Mouse (Mus musculus) limb, embryonic 14.5 days (tissue): Measurements from ENCODE around the gene Ercc2. TPM values are rescaled to one million over a fixed set of nuclear protein-coding genes. Genes with fewer than 3 reads are reported as not detected.
A peak's percentile ranks its signal among the peaks of the same experiment; 100 is the strongest.

Experiments used
- ATAC-seq: fragments of 200-750 bp; cut with Nextera tagmentation; 2 replicates; pipeline ENCODE4 v1.8.0; 2017; ENCODE audit warnings: low read depth, moderate number of reproducible peaks, moderate TSS enrichment; ENCODE audit not compliant: low FRiP score
- DNase-seq: peaks from one replicate; pipeline ENCODE4 v3.0.0-alpha.2; 2015; ENCODE audit warnings: low spot score
- H3K27ac ChIP-seq: fragments of 300-500 bp; sonication (generic); replicated peaks from 2 replicates; pipeline ENCODE4 v1.5.1; 2014; ENCODE audit warnings: low read depth, mild to moderate bottlenecking, low read length, moderate library complexity, mixed read lengths
- H3K27me3 ChIP-seq: fragments of 300-500 bp; sonication (generic); 2 replicates; pipeline ENCODE4 v1.6.1; 2014; ENCODE audit warnings: low read length, mixed read lengths; ENCODE audit not compliant: control insufficient read depth, insufficient read depth
- H3K36me3 ChIP-seq: fragments of 300-500 bp; sonication (generic); 2 replicates; pipeline ENCODE4 v1.6.1; 2014; ENCODE audit warnings: mild to moderate bottlenecking, low read length, moderate library complexity, mixed read lengths; ENCODE audit not compliant: control insufficient read depth, insufficient read depth
- H3K4me1 ChIP-seq: fragments of 300-500 bp; sonication (generic); 2 replicates; pipeline ENCODE4 v1.6.1; 2014; ENCODE audit warnings: antibody characterized with exemption, low read length, mixed read lengths; ENCODE audit not compliant: control insufficient read depth, insufficient read depth
- H3K4me2 ChIP-seq: fragments of 300-500 bp; sonication (generic); replicated peaks from 2 replicates; pipeline ENCODE4 v1.6.1; 2014; ENCODE audit warnings: low read depth, mild to moderate bottlenecking, low read length, moderate library complexity; ENCODE audit not compliant: severe bottlenecking
- H3K4me3 ChIP-seq: fragments of 300-500 bp; sonication (generic); replicated peaks from 2 replicates; pipeline ENCODE4 v1.5.1; 2014; ENCODE audit warnings: low read length
- H3K9ac ChIP-seq: fragments of 300-500 bp; sonication (generic); 2 replicates; pipeline ENCODE4 v1.6.1; 2014; ENCODE audit warnings: mild to moderate bottlenecking, low read depth, low read length, moderate library complexity; ENCODE audit not compliant: severe bottlenecking
- H3K9me3 ChIP-seq: fragments of 300-500 bp; sonication (generic); 2 replicates; pipeline ENCODE4 v1.6.1; 2016; ENCODE audit warnings: low read length; ENCODE audit not compliant: control insufficient read depth
- POLR2A ChIP-seq: fragments of 200-500 bp; IDR thresholded peaks from 2 replicates; pipeline ENCODE4 v1.8.0; 2012; ENCODE audit warnings: inconsistent platforms, mild to moderate bottlenecking, moderate library complexity, borderline replicate concordance; ENCODE audit not compliant: insufficient read depth, insufficient read length; ENCODE audit errors: extremely low read depth
- WGBS: fragments of 180-500 bp; shearing (Covaris S2); extraction: QIAGEN DNeasy Blood & Tissue Kit; methylation state at CpG from one replicate; pipeline ENCODE4 v1.1.7; 2014; 5-methylcytosine and 5-hydroxymethylcytosine counted together
- polyA plus RNA-seq, 2 experiments: library from polyadenylated mRNA; depleted of rRNA in 1 of 2; stranded (reverse) in 1 of 2; unstranded in 1 of 2; fragments of >200 nt; fragmentation: Nextera tagmentation in 1 of 2; extraction: Ambion mirVana in 1 of 2; gene quantifications; 2 replicates each; pipeline versions ENCODE4 v1.2.1 to v1.2.3; 2012 to 2014

Ercc2 gene
- polyA plus RNA-seq, 2 experiments = 11.3 to 58.1 TPM

GRCm38 (mm10) chr7:19365376-19365775 lies 16.4 kb upstream of the Ercc2 start:
- no peak for TF ChIP-seq POLR2A
- Histone ChIP-seq H3K36me3 (no peaks in the 10 kb centered on the region), H3K4me1 (peaks cover 7% of the 10 kb centered on the region), H3K9me3 (no peaks in the 10 kb centered on the region), H3K27me3 (no peaks in the 10 kb centered on the region), H3K9ac (no peak overlapping the region), H3K4me3 (no peak overlapping the region), H3K27ac (no peak overlapping the region), H3K4me2 (no peak overlapping the region)
- 61% methylated on average over 4 of the region's 4 CpGs for WGBS
- DNase-seq (no peak), ATAC-seq (no peak)

- Histone ChIP-seq H3K4me3 (no peak overlapping the region), H3K27me3 (no peaks in the 10 kb centered on the region), H3K9me3 (no peaks in the 10 kb centered on the region), H3K27ac (no peak overlapping the region), H3K36me3 (0 out of 2 replicates have a peak, but pooled peaks cover 3% of the 10 kb centered on the region), H3K4me1 (no peaks in the 10 kb centered on the region; the same call in 1 of the 2 replicates), H3K4me2 (no peak overlapping the region), H3K9ac (no peak overlapping the region)
- DNase-seq (no peak), ATAC-seq (no peak)
- WGBS = 17% methylated on average over 16 of the region's 16 CpGs
- TF ChIP-seq POLR2A = no peak
Measured at GRCm38 (mm10) chr7:19368380-19368779, 13.4 kb upstream of the Ercc2 start.

GRCm38 (mm10) chr7:19369823-19370425 lies 11.9 kb upstream of the Ercc2 start:
- Histone ChIP-seq H3K9ac (peak overlapping the region; percentile 46), H3K36me3 (peaks cover 6% of the 10 kb centered on the region; the same call in 1 of the 2 replicates), H3K27me3 (no peaks in the 10 kb centered on the region), H3K9me3 (no peaks in the 10 kb centered on the region), H3K4me2 (peak overlapping the region; percentile 75), H3K27ac (no peak overlapping the region), H3K4me3 (peak overlapping the region; percentile 40), H3K4me1 (no peaks in the 10 kb centered on the region; the same call in 1 of the 2 replicates)
- DNase-seq = no peak
- TF ChIP-seq POLR2A = no peak
- ATAC-seq = peak; percentile 75
- WGBS = 15% methylated on average over 44 of the region's 46 CpGs

GRCm38 (mm10) chr7:19373367-19373766 lies 8.4 kb upstream of the Ercc2 start:
- H3K27ac ChIP-seq = no peak overlapping the region
- no peak overlapping the region for H3K9ac ChIP-seq
- ATAC-seq (no peak), DNase-seq (no peak)
- H3K4me1 ChIP-seq = no peaks in the 10 kb centered on the region; the same call in 1 of the 2 replicates
- WGBS = 89% methylated on average over 2 of the region's 2 CpGs
- no peak overlapping the region for H3K4me3 ChIP-seq
- peaks cover 23% of the 10 kb centered on the region; the same call in 1 of the 2 replicates for H3K36me3 ChIP-seq
- TF ChIP-seq POLR2A = no peak
- no peak overlapping the region for H3K4me2 ChIP-seq
- no peaks in the 10 kb centered on the region for H3K9me3 ChIP-seq
- H3K27me3 ChIP-seq = no peaks in the 10 kb centered on the region

- Histone ChIP-seq H3K36me3 (peaks cover 26% of the 10 kb centered on the region; the same call in 1 of the 2 replicates), H3K9me3 (no peaks in the 10 kb centered on the region), H3K4me2 (no peak overlapping the region), H3K27ac (no peak overlapping the region), H3K9ac (no peak overlapping the region), H3K4me3 (no peak overlapping the region), H3K27me3 (no peaks in the 10 kb centered on the region), H3K4me1 (no peaks in the 10 kb centered on the region)
- 80% methylated on average over 18 of the region's 18 CpGs for WGBS
- no peak for DNase-seq
- no peak for TF ChIP-seq POLR2A
- no peak for ATAC-seq
Measured at GRCm38 (mm10) chr7:19375368-19375767, 6.4 kb upstream of the Ercc2 start.
